Mouse (Mus musculus) E14TG2a.4 (cell line): ENCODE measurements around the gene Gcfc2.

Experiments
- CTCF ChIP-seq: conservative IDR thresholded peaks from 2 replicates; pipeline ENCODE4 v1.5.1; 2014; ENCODE audit warnings: low read length
- NANOG ChIP-seq: IDR thresholded peaks from 2 replicates; pipeline ENCODE4 v1.6.1; 2014; ENCODE audit warnings: borderline replicate concordance, low read length, mixed read lengths
- POU5F1 ChIP-seq: IDR thresholded peaks from 2 replicates; pipeline ENCODE4 v1.6.1; 2014; ENCODE audit warnings: low read length, borderline replicate concordance

DNA sequence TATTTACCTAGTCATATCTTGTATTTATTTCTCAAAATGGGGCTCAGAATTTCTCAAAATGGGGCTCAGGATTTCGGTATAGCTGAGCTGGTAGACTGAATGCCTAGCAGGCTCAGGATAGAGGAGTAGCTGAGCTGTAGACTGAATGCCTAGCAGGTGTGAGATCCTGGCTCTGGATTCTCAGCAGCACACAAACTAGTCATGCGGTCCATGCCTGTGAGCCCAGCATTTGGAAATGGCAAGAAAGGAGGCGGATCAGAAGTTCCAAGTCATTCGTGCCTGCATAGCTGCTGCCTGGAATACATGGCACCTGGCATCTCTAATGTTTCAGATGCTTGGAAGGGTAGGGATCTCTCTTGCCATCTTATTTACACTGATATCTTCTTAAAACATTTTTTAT lies 5.9 kb downstream of the Gcfc2 start:
- TF ChIP-seq CTCF (no peak), NANOG (no peak), POU5F1 (no peak)
